Mouse (Mus musculus) heart, embryonic 14.5 days (tissue): ENCODE results near the gene Ank. TPM values are rescaled to one million over a fixed set of nuclear protein-coding genes. Genes with fewer than 3 reads are reported as not detected.
A peak's percentile ranks its signal among the peaks of the same experiment; 100 is the strongest.

Experiments
- ATAC-seq: fragments of 200-750 bp; cut with Nextera tagmentation; 2 replicates; pipeline ENCODE4 v1.8.0; 2017; ENCODE audit warnings: low read depth, moderate TSS enrichment; ENCODE audit not compliant: insufficient number of reproducible peaks, insufficient read depth, low FRiP score
- H3K27ac ChIP-seq, 2 experiments: fragments of 200-500 bp in 1 of 2; fragments of 300-500 bp in 1 of 2; sonication (generic) in 1 of 2; replicated peaks in 1 of 2; 2 replicates each; pipeline ENCODE4 v1.5.1; 2012 to 2014; ENCODE audit warnings: low read depth in 2 of 2, low read length in 2 of 2, control low read depth in 1 of 2, mild to moderate bottlenecking in 1 of 2, mixed read lengths in 1 of 2; ENCODE audit not compliant: control insufficient read depth in 1 of 2, insufficient read depth in 1 of 2
- H3K27me3 ChIP-seq: fragments of 300-500 bp; sonication (generic); 2 replicates; pipeline ENCODE4 v1.6.1; 2014; ENCODE audit warnings: mild to moderate bottlenecking, low read length, control low read depth; ENCODE audit not compliant: control insufficient read depth, insufficient read depth
- H3K36me3 ChIP-seq: fragments of 300-500 bp; sonication (generic); 2 replicates; pipeline ENCODE4 v1.6.1; 2014; ENCODE audit warnings: mild to moderate bottlenecking, control low read depth, low read length, mixed read lengths; ENCODE audit not compliant: control insufficient read depth, insufficient read depth
- H3K4me1 ChIP-seq, 2 experiments: fragments of 200-500 bp in 1 of 2; fragments of 300-500 bp in 1 of 2; sonication (generic) in 1 of 2; 2 replicates each; pipeline ENCODE4 v1.6.1; 2012 to 2014; ENCODE audit warnings: low read length in 2 of 2, control low read depth in 1 of 2, mixed read lengths in 1 of 2; ENCODE audit not compliant: control insufficient read depth in 2 of 2, insufficient read depth in 2 of 2
- H3K4me2 ChIP-seq: fragments of 300-500 bp; sonication (generic); 2 replicates; pipeline ENCODE4 v1.6.1; 2014; ENCODE audit warnings: mild to moderate bottlenecking, low read length
- H3K4me3 ChIP-seq, 2 experiments: fragments of 200-500 bp in 1 of 2; fragments of 300-500 bp in 1 of 2; sonication (generic) in 1 of 2; 2 replicates each; pipeline ENCODE4 v1.5.1; 2012 to 2014; ENCODE audit warnings: low read length in 2 of 2, mild to moderate bottlenecking in 2 of 2, control low read depth in 1 of 2, low read depth in 1 of 2, moderate library complexity in 1 of 2; ENCODE audit not compliant: control insufficient read depth in 1 of 2, insufficient read depth in 1 of 2
- H3K9ac ChIP-seq: fragments of 300-500 bp; sonication (generic); 2 replicates; pipeline ENCODE4 v1.6.1; 2014; ENCODE audit warnings: mild to moderate bottlenecking, low read length
- H3K9me3 ChIP-seq: fragments of 300-500 bp; sonication (generic); 2 replicates; pipeline ENCODE4 v1.6.1; 2016; ENCODE audit warnings: low read length, control low read depth; ENCODE audit not compliant: control insufficient read depth
- WGBS: fragments of 180-500 bp; shearing (Covaris S2); extraction: QIAGEN DNeasy Blood & Tissue Kit; methylation state at CpG from one replicate; pipeline ENCODE4 v1.1.7; 2014; 5-methylcytosine and 5-hydroxymethylcytosine counted together
- polyA plus RNA-seq: library from polyadenylated mRNA; unstranded; fragments of >200 nt; fragmentation: Nextera tagmentation; extraction: Ambion mirVana; gene quantifications from 2 replicates; pipeline ENCODE4 v1.2.1, GENCODE M21; 2014

Gene Ank
- polyA plus RNA-seq, 1 experiment from 2014 or later = 15.9 TPM

DNA sequence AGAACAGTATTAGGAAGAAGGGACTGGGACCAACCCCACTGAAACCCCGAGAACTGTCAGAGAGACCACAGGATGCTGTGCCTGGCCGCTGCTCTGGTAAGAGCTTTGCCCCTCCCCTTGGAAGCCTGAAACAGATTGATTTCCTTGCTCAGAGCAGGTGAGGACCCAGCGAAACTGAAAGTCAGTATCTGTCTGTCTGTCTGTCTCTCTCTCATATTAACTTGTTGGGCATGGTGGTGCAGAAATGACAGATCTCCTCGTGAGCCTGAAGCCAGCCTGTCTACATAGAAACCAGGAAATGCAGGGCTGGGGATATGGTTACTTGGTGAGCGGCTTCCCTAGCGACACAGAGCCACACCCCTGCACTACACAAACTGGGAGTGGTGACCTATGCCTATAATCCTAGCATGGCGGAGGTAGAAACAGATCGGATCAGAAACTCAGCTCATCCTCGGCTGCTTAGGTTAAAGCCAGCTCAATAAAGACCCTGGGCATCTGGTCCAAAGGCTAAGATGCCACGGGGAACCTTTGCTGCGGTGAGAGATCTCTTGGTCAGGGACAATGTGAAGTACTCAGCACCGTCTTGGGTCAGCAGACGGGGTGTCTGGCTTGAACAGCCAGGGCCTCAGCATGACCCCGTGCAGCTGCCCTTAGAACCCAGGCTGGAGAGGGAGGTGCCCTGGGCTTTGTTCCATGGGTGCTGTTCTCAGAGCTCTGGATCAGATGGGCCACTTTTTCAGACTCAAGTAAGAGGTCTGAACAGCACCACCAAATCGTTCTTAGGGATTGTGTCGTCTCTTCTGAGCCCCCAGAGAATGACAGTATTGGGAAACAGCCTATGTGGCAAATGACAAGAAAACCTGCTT is 111.7 kb downstream of the Ank start:
- Histone ChIP-seq H3K4me1 (peaks cover 20 to 27% of the 10 kb centered on the region in 2 experiments), H3K36me3 (0 out of 2 replicates have a peak, but pooled peaks cover 3% of the 10 kb centered on the region), H3K27me3 (no peaks in the 10 kb centered on the region), H3K9me3 (no peaks in the 10 kb centered on the region), H3K27ac (no peak overlapping the region), H3K4me2 (no peak overlapping the region), H3K4me3 (no peak overlapping the region), H3K9ac (no peak overlapping the region)
- 82% methylated on average over 16 of the region's 16 CpGs for WGBS
- ATAC-seq = no peak

DNA sequence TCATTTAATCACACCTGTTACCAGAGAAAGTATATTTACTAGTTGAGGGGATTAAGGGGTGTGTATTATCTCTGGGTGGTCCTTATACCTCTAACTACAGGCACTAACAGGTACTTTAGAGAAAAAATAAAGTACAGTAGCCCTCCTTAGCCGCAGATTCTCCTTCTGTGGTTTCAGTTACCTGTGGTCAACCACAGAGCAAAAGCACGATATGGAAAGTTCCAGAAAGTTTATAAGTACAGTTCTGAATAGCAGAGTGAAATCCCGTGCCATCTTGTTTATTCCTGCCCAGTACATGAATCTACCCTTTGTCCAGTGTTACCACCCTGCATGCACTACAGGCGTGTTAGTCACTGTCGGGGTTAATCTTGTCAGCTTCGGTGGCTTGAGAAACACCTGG is 112.4 kb downstream of the Ank start:
- no peak for ATAC-seq
- Histone ChIP-seq H3K4me1 (peaks cover 20 to 27% of the 10 kb centered on the region in 2 experiments), H3K9ac (no peak overlapping the region), H3K36me3 (0 out of 2 replicates have a peak, but pooled peaks cover 3% of the 10 kb centered on the region), H3K27ac (no peak overlapping the region), H3K4me3 (no peak overlapping the region), H3K27me3 (no peaks in the 10 kb centered on the region), H3K4me2 (no peak overlapping the region), H3K9me3 (no peaks in the 10 kb centered on the region)
- WGBS = 89% methylated on average over 6 of the region's 6 CpGs

DNA sequence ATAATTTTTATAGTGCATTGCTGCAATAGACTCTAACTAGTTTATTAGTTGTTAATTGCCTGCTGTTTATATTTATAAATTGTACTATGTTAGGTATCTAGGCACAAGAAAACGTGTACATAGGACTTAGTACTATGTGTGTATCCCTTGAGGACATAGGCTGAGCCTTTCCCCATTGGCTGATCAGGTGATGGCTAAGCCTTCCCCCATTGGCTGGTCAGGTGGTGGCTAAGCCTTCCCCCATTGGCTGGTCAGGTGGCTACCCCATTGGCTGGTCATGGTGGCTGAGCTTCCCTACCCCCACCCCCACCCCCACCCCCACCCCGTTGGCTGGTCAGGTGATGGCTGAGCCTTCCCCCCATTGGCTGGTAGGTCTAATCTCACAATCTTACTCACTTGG is 113.4 kb downstream of the Ank start:
- Histone ChIP-seq H3K27ac (no peak overlapping the region), H3K4me2 (no peak overlapping the region), H3K4me3 (no peak overlapping the region), H3K9ac (no peak overlapping the region), H3K36me3 (peaks cover 6% of the 10 kb centered on the region; the same call in 1 of the 2 replicates), H3K27me3 (no peaks in the 10 kb centered on the region), H3K9me3 (no peaks in the 10 kb centered on the region), H3K4me1 (peaks cover 20 to 30% of the 10 kb centered on the region in 2 experiments)
- 85% methylated on average over 2 of the region's 2 CpGs for WGBS
- no peak for ATAC-seq

DNA sequence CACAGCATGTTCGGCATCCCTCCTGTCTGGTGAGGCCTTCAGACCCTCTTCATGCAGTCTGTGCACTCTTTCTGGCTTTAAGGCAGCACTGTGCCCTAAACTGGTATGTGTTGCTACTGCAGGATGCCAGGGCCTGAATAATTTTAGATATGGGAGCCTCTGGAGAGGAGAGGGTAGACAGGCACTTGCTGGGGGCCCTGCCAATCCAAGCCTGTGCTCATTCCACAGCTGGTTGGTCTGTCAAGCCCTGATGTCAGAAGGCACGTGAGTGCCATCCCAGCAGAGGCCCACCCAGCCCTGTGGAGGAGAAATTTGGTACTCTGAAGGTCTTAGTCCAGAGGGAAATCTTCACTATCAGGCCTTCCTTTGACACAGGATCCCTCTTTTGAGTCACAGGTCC is 114.3 kb downstream of the Ank start:
- Histone ChIP-seq H3K9ac (no peak overlapping the region), H3K27ac (peak overlapping the region in 1 of 2 experiments; percentile 1; a peak in 1 of 4 replicates), H3K4me1 (peaks cover 14 to 22% of the 10 kb centered on the region in 2 experiments), H3K9me3 (no peaks in the 10 kb centered on the region), H3K4me3 (no peak overlapping the region), H3K36me3 (peaks cover 8% of the 10 kb centered on the region; the same call in 1 of the 2 replicates), H3K27me3 (no peaks in the 10 kb centered on the region), H3K4me2 (no peak overlapping the region)
- WGBS = 62% methylated on average over 2 of the region's 2 CpGs
- ATAC-seq = no peak

DNA sequence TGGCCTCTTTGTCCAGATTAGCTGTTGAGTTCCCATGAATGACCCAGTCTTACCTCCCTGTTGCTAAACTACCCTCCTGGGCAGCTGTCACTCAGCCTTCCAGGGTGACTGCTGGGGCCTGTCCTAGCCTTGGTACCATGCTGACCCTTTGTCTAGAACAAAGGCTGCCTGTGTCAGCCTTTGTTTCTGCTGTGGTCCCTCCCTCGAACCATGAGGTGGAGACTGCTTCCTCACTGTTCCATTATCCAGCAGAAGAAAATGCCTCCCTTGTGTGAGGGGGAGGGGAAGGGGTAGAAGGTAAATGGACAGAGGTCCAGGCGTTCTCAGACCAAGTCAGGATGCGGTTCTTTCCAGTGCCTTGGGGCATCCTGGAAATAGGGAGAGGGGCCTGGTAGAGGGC is 115.2 kb downstream of the Ank start:
- Histone ChIP-seq H3K4me3 (no peak overlapping the region), H3K4me2 (no peak overlapping the region), H3K27ac (no peak overlapping the region), H3K27me3 (no peaks in the 10 kb centered on the region), H3K9ac (no peak overlapping the region), H3K4me1 (peaks cover 7 to 13% of the 10 kb centered on the region in 2 experiments), H3K36me3 (peaks cover 15% of the 10 kb centered on the region), H3K9me3 (no peaks in the 10 kb centered on the region)
- WGBS = 67% methylated on average over 3 of the region's 3 CpGs
- ATAC-seq = no peak

DNA sequence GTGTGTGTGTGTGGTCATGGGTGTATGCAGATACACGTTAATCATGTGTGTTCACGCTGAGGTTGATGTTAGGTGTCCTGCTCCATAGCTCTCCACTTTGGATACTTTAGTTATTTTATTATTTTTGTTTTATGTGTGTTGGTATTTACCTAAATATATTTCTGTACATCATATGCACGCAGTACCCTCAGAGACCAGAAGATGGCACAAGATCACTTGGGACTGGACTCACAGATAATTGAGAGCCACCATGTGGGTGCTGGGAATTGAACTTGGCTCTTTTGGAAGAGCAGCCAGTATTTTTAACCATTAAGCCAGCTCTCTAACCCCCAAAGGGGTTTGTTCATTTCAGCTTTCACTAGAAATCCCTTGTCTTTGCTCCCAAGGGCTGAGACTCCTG is 116.0 kb downstream of the Ank start:
- no peak overlapping the region for H3K9ac ChIP-seq
- no peak overlapping the region for H3K4me3 ChIP-seq
- 93% methylated on average over 3 of the region's 3 CpGs for WGBS
- no peak overlapping the region for H3K27ac ChIP-seq
- H3K4me1 ChIP-seq = peaks cover 5 to 10% of the 10 kb centered on the region in 2 experiments; a peak in 3 of 4 replicates
- peaks cover 15% of the 10 kb centered on the region for H3K36me3 ChIP-seq
- ATAC-seq = no peak
- H3K4me2 ChIP-seq = no peak overlapping the region
- no peaks in the 10 kb centered on the region for H3K27me3 ChIP-seq
- H3K9me3 ChIP-seq = no peaks in the 10 kb centered on the region

DNA sequence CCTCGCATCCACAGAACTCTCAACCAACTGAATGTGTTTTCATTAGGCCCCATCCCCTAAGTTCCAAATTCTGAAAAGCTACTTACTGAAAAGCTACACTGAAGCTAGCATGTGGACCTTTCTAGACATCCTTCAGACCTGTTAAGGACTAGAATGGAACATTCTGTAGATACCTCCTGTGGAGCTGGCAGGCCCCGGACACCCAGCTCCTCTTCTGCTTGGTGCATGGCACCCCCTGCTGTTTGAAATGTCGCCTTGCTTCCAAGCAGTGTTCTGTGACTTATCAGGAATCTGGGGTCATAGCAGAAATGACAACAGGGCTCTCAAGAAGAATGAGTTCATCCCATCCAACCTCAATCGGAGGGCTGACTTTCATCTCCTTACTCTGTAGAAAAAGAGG is 116.6 kb downstream of the Ank start:
- Histone ChIP-seq H3K36me3 (peaks cover 15% of the 10 kb centered on the region), H3K27me3 (no peaks in the 10 kb centered on the region), H3K4me2 (no peak overlapping the region), H3K4me3 (no peak overlapping the region), H3K27ac (no peak overlapping the region), H3K4me1 (peaks cover 5 to 10% of the 10 kb centered on the region in 2 experiments; a peak in 3 of 4 replicates), H3K9ac (no peak overlapping the region), H3K9me3 (no peaks in the 10 kb centered on the region)
- 44% methylated on average over 4 of the region's 4 CpGs for WGBS
- ATAC-seq = no peak
